Mouse (Mus musculus) midbrain, embryonic 11.5 days (tissue): Measurements from ENCODE around the gene Krt31. TPM values are rescaled to one million over a fixed set of nuclear protein-coding genes. Genes with fewer than 3 reads are reported as not detected.

Source experiments
- ATAC-seq: fragments of 200-750 bp; cut with Nextera tagmentation; 2 replicates; pipeline ENCODE4 v1.8.0; 2017; ENCODE audit warnings: moderate TSS enrichment, moderate library complexity; ENCODE audit not compliant: low FRiP score
- DNase-seq: peaks from one replicate; pipeline ENCODE4 v3.0.0; 2015; ENCODE audit warnings: low spot score; ENCODE audit errors: missing footprints
- H3K27ac ChIP-seq: fragments of 300-500 bp; sonication (generic); 2 replicates; pipeline ENCODE4 v1.5.1; 2014; ENCODE audit warnings: low read depth, low read length
- H3K27me3 ChIP-seq: fragments of 300-500 bp; sonication (generic); 2 replicates; pipeline ENCODE4 v1.6.1; 2014; ENCODE audit warnings: mild to moderate bottlenecking, low read length, moderate library complexity, mixed read lengths; ENCODE audit not compliant: control insufficient read depth, insufficient read depth
- H3K36me3 ChIP-seq: fragments of 300-500 bp; sonication (generic); 2 replicates; pipeline ENCODE4 v1.6.1; 2014; ENCODE audit warnings: mild to moderate bottlenecking, low read length, moderate library complexity, mixed read lengths; ENCODE audit not compliant: control insufficient read depth, insufficient read depth
- H3K4me1 ChIP-seq: fragments of 300-500 bp; sonication (generic); 2 replicates; pipeline ENCODE4 v1.6.1; 2014; ENCODE audit warnings: low read length; ENCODE audit not compliant: control insufficient read depth, insufficient read depth
- H3K4me2 ChIP-seq: fragments of 300-500 bp; sonication (generic); 2 replicates; pipeline ENCODE4 v1.6.1; 2014; ENCODE audit warnings: mild to moderate bottlenecking, moderate library complexity
- H3K4me3 ChIP-seq: fragments of 300-500 bp; sonication (generic); 2 replicates; pipeline ENCODE4 v1.5.1; 2014; ENCODE audit warnings: low read depth, low read length
- H3K9ac ChIP-seq: fragments of 300-500 bp; sonication (generic); 2 replicates; pipeline ENCODE4 v1.6.1; 2014; ENCODE audit warnings: low read length
- H3K9me3 ChIP-seq: fragments of 300-500 bp; sonication (generic); 2 replicates; pipeline ENCODE4 v1.6.1; 2016; ENCODE audit warnings: low read length; ENCODE audit not compliant: control insufficient read depth
- WGBS: fragments of 180-500 bp; shearing (Covaris S2); extraction: QIAGEN DNeasy Blood & Tissue Kit; methylation state at CpG from one replicate; pipeline ENCODE4 v1.1.7; 2014; 5-methylcytosine and 5-hydroxymethylcytosine counted together
- polyA plus RNA-seq: library from polyadenylated mRNA; unstranded; fragments of >200 nt; fragmentation: Nextera tagmentation; extraction: Ambion mirVana; gene quantifications from 2 replicates; pipeline ENCODE4 v1.2.1, GENCODE M21; 2014

Gene Krt31
- polyA plus RNA-seq, 1 experiment from 2014 or later = not detected

DNA sequence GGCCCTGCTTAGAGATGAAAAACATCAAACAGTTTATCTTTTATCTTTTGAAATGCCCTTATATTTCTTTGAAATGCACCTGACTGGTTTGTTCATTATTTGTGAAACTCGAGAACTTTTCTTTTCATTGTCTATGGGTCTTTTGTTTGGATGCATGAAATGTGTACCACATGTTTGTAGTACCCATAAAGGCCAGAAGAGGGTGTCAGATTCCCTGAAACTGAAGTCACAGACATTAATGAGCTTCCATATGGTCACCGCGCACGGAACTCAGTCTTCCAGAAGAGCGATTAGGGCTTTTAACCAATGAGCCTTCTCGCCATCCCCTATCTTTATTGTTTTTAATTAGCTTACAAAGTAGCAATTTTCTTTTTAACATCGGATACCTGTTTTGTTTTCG is 8.5 kb upstream of the Krt31 start:
- 76% methylated on average over 8 of the region's 8 CpGs for WGBS
- H3K4me3 ChIP-seq = no peak overlapping the region
- H3K36me3 ChIP-seq = no peaks in the 10 kb centered on the region

DNA sequence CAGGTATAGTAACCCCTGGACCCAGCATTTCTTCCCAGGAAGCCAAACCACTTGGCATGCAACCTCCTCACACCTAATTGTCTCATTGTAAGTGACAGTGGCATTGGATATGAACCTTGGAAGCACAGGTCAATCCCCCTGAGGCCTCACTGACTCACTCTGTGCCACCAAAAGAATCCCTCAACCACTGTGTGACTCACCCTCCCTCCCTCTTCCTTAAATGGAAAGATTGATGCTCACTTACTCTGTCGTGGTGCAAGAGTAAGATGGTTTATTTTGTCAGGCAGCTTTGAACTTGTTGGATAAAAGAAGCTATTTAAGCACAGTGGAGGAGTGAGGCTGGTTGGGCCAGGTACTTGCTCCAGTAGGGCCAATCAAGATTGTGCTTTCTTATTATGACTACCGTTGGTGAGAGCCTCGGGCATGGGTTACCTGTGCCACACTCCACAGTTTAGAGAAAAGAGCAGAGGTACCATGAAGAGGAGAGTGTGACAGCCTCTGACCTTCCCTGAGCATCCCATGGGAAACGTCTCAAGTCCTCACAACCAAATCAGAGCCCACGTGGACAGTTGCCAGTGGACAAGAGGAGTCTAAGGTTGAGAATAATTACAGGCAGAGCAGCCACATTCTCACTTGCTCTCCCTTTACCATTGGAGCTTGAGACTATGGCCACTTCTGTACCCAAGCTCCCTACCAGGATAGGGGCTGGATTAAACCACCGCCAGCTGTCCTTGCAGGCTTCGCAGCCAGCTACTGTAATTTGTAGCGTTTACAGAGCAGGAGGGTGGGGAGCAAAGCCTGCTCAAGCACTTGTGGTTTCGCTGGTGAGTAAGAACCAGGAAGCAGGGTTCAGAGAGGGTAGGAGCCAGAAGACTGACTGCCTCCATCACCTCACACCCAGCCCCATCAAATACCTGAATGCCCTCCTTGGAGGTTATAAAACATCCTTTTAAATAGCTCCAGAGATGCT is 5.6 kb upstream of the Krt31 start:
- 78% methylated on average over 9 of the region's 9 CpGs for WGBS
- DNase-seq = no peak
- Histone ChIP-seq H3K4me2 (no peak overlapping the region), H3K9me3 (no peaks in the 10 kb centered on the region), H3K27me3 (no peaks in the 10 kb centered on the region), H3K27ac (no peak overlapping the region), H3K4me1 (no peaks in the 10 kb centered on the region), H3K36me3 (no peaks in the 10 kb centered on the region), H3K9ac (no peak overlapping the region), H3K4me3 (no peak overlapping the region)
- no peak for ATAC-seq

More for the DNA sequence above, 8.5 kb upstream of the Krt31 start:
- Histone ChIP-seq H3K9me3 (no peaks in the 10 kb centered on the region), H3K4me2 (no peak overlapping the region), H3K27ac (no peak overlapping the region), H3K4me1 (no peaks in the 10 kb centered on the region), H3K27me3 (no peaks in the 10 kb centered on the region), H3K9ac (no peak overlapping the region)
- DNase-seq = no peak
- no peak for ATAC-seq

DNA sequence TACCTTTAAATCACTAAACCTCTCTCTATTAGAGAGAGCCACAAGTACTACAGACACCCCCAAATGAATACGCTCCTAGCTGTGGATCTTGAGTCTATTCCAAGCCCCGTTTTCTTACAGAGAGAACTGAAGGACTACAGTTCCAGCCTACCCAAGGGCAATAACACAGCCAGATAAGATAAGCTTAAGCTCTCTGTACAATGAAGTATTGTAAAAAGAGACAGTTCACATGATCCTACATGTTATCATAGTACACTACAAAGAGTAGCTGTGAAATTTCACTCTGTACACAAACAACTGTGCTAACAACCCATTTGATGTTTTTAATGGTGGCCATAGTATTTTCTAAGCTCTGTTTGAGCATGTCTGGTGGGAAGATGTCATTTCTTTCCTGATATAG is 3.2 kb downstream of the Krt31 start:
- ATAC-seq (no peak), DNase-seq (no peak)
- no peak overlapping the region for H3K4me2 ChIP-seq
- 94% methylated on average over 2 of the region's 2 CpGs for WGBS
- H3K9ac ChIP-seq = no peak overlapping the region
- no peaks in the 10 kb centered on the region for H3K36me3 ChIP-seq
- no peak overlapping the region for H3K27ac ChIP-seq
- H3K4me3 ChIP-seq = no peak overlapping the region
- no peaks in the 10 kb centered on the region for H3K27me3 ChIP-seq
- H3K4me1 ChIP-seq = no peaks in the 10 kb centered on the region
- H3K9me3 ChIP-seq = no peaks in the 10 kb centered on the region

DNA sequence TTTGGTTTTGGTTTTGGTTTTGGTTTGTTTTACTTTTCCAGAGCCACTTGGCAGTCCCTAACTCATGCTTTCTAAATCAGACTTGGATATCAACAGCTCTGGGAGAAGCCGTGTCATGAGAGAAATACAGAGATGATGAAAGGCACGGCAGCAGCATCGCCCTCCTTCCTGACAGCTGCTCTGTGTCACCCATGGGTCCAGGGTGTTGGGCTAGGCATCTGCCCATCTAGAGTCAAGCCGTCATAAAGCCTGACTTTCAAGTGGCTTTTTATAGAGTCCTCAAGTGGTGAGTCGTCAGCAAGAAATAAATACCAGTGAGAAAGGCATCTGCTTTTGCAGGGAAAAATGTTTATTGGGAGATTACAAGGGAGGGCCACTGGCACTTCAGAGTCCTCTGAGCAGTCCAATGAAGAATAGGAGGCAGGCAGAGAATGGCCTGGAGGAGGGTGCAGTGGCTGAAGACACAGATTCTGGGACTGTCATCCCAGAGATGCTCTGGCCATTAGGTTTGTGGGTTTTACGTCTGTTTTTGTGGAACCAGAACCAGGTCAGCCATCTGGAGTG is 4.0 kb downstream of the Krt31 start:
- no peak overlapping the region for H3K27ac ChIP-seq
- no peak overlapping the region for H3K4me3 ChIP-seq
- WGBS = 91% methylated on average over 6 of the region's 6 CpGs

DNA sequence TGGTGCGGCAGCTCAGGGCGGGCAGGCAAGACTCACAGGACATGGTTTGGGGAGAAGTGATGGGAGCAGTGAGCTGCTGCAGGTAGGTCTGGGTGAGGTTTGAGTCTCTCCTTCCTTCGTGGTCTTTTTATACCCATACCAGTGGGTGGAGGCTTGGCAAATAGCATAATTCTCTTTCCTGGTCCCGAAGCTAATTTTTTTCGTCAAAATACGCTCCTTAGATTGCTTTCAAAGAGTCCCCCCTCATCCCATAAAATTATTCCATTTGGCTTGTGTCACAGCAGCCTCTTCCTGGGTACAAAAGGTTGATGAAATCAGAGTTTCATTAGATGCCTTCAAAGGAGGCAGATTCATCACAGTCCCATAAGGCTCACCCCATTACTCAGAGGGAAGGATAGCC is 8.9 kb downstream of the Krt31 start, which contains the start of gene Krt34:
TSS of gene Krt34 (minus strand) at position 101 of the 400 bp plus-strand sequence.
- 90% methylated on average over 6 of the region's 6 CpGs for WGBS
- no peak within 1 kb of the TSS for H3K4me3 ChIP-seq
- H3K27me3 ChIP-seq = no peaks in the 10 kb centered on the region
- ATAC-seq (no peak), DNase-seq (no peak)
- no peak within 1 kb of the TSS for H3K9ac ChIP-seq
- H3K4me2 ChIP-seq = no peak within 1 kb of the TSS
- H3K9me3 ChIP-seq = no peaks in the 10 kb centered on the region
- H3K4me1 ChIP-seq = no peaks in the 10 kb centered on the region
- H3K27ac ChIP-seq = no peak within 1 kb of the TSS
- H3K36me3 ChIP-seq = no peaks in the 10 kb centered on the region

More for the DNA sequence above, 4.0 kb downstream of the Krt31 start:
- Histone ChIP-seq H3K9ac (no peak overlapping the region), H3K36me3 (no peaks in the 10 kb centered on the region), H3K4me2 (no peak overlapping the region), H3K4me1 (no peaks in the 10 kb centered on the region), H3K27me3 (no peaks in the 10 kb centered on the region), H3K9me3 (no peaks in the 10 kb centered on the region)
- no peak for DNase-seq
- ATAC-seq = no peak

DNA sequence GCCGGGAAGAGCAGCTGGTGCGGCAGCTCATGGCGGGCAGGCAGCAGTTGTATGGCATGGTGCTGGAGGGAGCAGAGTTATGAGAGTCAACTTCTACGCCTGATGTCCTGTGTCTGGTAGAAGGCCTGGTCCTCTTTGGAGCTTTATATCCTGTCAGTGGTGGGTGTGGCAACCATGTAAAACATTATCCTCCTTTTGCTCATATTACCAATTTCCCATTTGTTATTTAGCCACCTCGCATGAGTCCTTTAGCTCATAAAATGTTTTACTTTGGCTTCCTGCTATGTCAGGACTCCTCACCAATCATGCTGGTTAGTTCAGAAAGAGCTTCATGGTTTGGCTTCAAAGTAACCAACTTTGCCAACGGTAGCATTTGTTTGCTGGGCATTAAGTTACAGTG is 20.6 kb downstream of the Krt31 start, which contains the start of gene Krt33b:
TSS of gene Krt33b (minus strand) at position 101 of the 400 bp plus-strand sequence.
- no peaks in the 10 kb centered on the region for H3K4me1 ChIP-seq
- H3K27ac ChIP-seq = no peak within 1 kb of the TSS
- no peak for ATAC-seq
- no peak within 1 kb of the TSS for H3K9ac ChIP-seq
- no peaks in the 10 kb centered on the region for H3K27me3 ChIP-seq
- no peak within 1 kb of the TSS for H3K4me2 ChIP-seq
- DNase-seq = no peak
- no peak within 1 kb of the TSS for H3K4me3 ChIP-seq
- H3K9me3 ChIP-seq = no peaks in the 10 kb centered on the region
- no peaks in the 10 kb centered on the region for H3K36me3 ChIP-seq
- 90% methylated on average over 6 of the region's 6 CpGs for WGBS

DNA sequence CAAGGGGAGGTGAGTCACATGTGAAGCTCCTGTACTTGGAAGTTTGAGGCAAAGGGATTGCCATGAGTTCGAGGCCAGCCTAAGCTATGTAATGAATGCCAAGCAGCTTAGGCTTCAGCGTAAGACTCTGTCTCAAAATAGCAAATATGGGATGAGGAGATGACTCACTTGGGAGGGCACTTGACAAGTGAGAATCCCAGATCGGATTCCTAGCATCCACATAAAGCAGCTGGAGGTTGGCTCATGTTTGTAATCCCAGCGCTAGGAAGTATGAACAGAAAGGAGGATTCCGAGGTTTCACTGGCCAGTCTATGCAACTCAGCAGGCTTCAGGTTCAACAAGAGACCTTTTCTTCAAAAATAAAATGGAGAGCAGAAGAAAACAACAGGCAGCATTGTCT is 28.9 kb downstream of the Krt31 start:
- Histone ChIP-seq H3K9ac (no peak overlapping the region), H3K9me3 (no peaks in the 10 kb centered on the region), H3K36me3 (no peaks in the 10 kb centered on the region), H3K4me1 (no peaks in the 10 kb centered on the region), H3K4me2 (no peak overlapping the region), H3K4me3 (no peak overlapping the region), H3K27ac (no peak overlapping the region), H3K27me3 (no peaks in the 10 kb centered on the region)
- 78% methylated on average over 5 of the region's 5 CpGs for WGBS
- ATAC-seq = no peak
- DNase-seq = no peak

DNA sequence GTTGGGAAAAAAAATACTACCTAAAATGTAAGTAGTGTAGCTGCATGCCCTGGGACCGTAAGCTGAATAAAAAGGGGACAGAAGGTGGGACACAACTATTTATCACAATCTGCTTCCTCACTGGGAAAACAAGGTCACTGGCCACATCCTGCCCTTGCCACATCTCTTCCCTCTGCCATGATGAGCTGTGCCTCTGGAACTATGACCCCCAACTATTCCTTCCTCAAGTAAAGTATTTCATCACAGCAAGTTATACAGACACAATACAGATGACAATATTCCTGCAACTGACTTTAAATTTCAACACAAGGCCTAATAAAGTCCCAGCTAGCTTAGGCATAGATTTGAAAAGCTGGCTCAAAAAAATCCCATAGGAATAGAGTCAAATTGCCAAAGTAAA is 30.9 kb downstream of the Krt31 start:
- Histone ChIP-seq H3K4me1 (no peaks in the 10 kb centered on the region), H3K9ac (no peak overlapping the region), H3K4me2 (no peak overlapping the region), H3K27me3 (no peaks in the 10 kb centered on the region), H3K4me3 (no peak overlapping the region), H3K27ac (no peak overlapping the region), H3K36me3 (no peaks in the 10 kb centered on the region), H3K9me3 (no peaks in the 10 kb centered on the region)
- WGBS = 90% methylated on average over 1 of the region's 1 CpGs
- DNase-seq = no peak
- no peak for ATAC-seq

DNA sequence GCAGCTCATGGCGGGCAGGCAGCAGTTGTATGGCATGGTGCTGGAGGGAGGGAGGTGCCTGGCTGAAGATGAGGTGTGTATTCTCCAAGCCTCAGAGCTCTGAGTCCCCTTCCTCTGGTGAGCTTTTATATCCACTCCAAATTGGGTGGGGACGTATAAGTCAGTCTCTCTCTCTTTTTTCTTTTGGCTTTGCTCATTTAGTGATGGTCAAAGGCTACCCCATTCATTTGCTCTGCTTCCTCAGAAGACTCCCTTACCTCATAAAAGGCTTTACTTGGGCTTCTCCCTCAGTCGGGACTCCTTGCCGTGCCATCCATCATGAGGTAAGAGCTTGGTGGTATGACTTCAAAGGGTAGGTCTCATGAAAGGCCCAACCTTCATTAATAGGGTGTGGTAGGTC is 34.2 kb downstream of the Krt31 start, which contains the start of gene Krt33a:
TSS of gene Krt33a (minus strand) at position 101 of the 400 bp plus-strand sequence.
- ATAC-seq (no peak), DNase-seq (no peak)
- 78% methylated on average over 4 of the region's 4 CpGs for WGBS
- no peak within 1 kb of the TSS for H3K27ac ChIP-seq
- H3K27me3 ChIP-seq = no peaks in the 10 kb centered on the region
- no peaks in the 10 kb centered on the region for H3K36me3 ChIP-seq
- no peak within 1 kb of the TSS for H3K4me3 ChIP-seq
- no peak within 1 kb of the TSS for H3K9ac ChIP-seq
- no peak within 1 kb of the TSS for H3K4me2 ChIP-seq
- no peaks in the 10 kb centered on the region for H3K4me1 ChIP-seq
- H3K9me3 ChIP-seq = no peaks in the 10 kb centered on the region
